Mouse (Mus musculus) MEL (cell line): ENCODE results near the gene Cenpt.

Source experiments
- CTCF ChIP-seq, 3 experiments: IDR thresholded peaks in 2 of 3; conservative IDR thresholded peaks in 1 of 3; 2 replicates each; pipeline ENCODE4 v1.5.1; 2011 to 2012; ENCODE audit warnings: low read length in 3 of 3, low read depth in 2 of 3, mild to moderate bottlenecking in 2 of 3, improper control_type of control experiment in 1 of 3, inconsistent platforms in 1 of 3, mixed read lengths in 1 of 3, moderate library complexity in 1 of 3; ENCODE audit not compliant: control insufficient read depth in 1 of 3, insufficient read depth in 1 of 3, poor library complexity in 1 of 3, severe bottlenecking in 1 of 3
- MEF2A ChIP-seq: IDR thresholded peaks from 2 replicates; pipeline ENCODE4 v1.6.1; 2014; ENCODE audit warnings: low read depth, mild to moderate bottlenecking, inconsistent platforms, low read length, improper control_type of control experiment; ENCODE audit not compliant: poor library complexity, insufficient replicate concordance, severe bottlenecking; ENCODE audit errors: extremely low read depth
- MYC ChIP-seq: IDR thresholded peaks from 2 replicates; pipeline ENCODE4 v1.6.1; 2011; ENCODE audit warnings: low read depth, mild to moderate bottlenecking, low read length, improper control_type of control experiment, moderate library complexity
- POLR2A ChIP-seq, 2 experiments: IDR thresholded peaks; 2 replicates each; pipeline ENCODE4 v1.6.1; 2011 to 2012; ENCODE audit warnings: low read length in 2 of 2, mild to moderate bottlenecking in 2 of 2, control low read depth in 1 of 2, improper control_type of control experiment in 1 of 2, low read depth in 1 of 2, moderate library complexity in 1 of 2; ENCODE audit not compliant: control insufficient read depth in 1 of 2, insufficient read depth in 1 of 2, poor library complexity in 1 of 2
- RAD21 ChIP-seq: IDR thresholded peaks from 2 replicates; pipeline ENCODE4 v1.6.1; 2011; ENCODE audit warnings: mild to moderate bottlenecking, low read depth, low read length, improper control_type of control experiment
- ZC3H11A ChIP-seq: IDR thresholded peaks from 2 replicates; pipeline ENCODE4 v1.6.1; 2012; ENCODE audit warnings: low read depth, mild to moderate bottlenecking, inconsistent platforms, low read length, improper control_type of control experiment

DNA sequence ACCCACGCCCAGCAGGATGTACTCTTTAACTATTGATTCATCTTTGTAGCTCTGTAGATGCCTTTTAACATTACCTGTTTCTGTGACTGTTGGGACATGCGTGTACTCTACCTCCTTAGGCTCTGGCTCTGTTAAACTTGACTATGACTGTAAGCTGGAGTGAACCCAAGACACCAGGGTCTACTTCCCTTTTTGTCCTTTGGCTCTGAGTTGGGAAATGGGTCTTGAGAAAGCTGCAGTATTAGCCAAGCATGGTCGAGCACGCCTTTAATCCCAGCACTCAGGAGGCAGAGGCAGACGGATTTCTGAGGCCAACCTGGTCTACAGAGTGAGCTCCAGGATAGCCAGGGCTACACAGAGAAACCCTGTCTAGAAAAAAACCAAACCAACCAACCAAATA is 5.4 kb upstream of the Cenpt start:
- TF ChIP-seq CTCF (IDR thresholded peaks at IDR 0.05 in 2 of 3, conservative IDR thresholded peaks at IDR 0.05 in 1 of 3; ENCODE audit: control insufficient read depth in 1 of 3, insufficient read depth in 1 of 3, low read depth in 2 of 3, low read length in 3 of 3, poor library complexity in 1 of 3, severe bottlenecking in 1 of 3) (no peak), ZC3H11A (no peak), POLR2A (IDR thresholded peaks at IDR 0.05; ENCODE audit: control insufficient read depth in 1 of 2, insufficient read depth in 1 of 2, low read depth in 1 of 2, low read length in 2 of 2, poor library complexity in 1 of 2) (no peak), MEF2A (no peak), MYC (peak; percentile 67; the same call in 1 of the 2 replicates), RAD21 (no peak)
